Mouse (Mus musculus) forebrain, embryonic 15.5 days (tissue): ENCODE results near the gene Mpzl2. TPM values are rescaled to one million over a fixed set of nuclear protein-coding genes. Genes with fewer than 3 reads are reported as not detected.

ENCODE experiments used
- ATAC-seq: fragments of 200-750 bp; cut with Nextera tagmentation; replicated peaks from 2 replicates; pipeline ENCODE4 v1.8.0; 2017; ENCODE audit warnings: mild to moderate bottlenecking, moderate TSS enrichment, moderate library complexity
- H3K27ac ChIP-seq: fragments of 300-500 bp; sonication (generic); replicated peaks from 2 replicates; pipeline ENCODE4 v1.5.1; 2015; ENCODE audit warnings: mild to moderate bottlenecking, inconsistent platforms
- H3K27me3 ChIP-seq: fragments of 300-500 bp; sonication (generic); 2 replicates; pipeline ENCODE4 v1.6.1; 2015; ENCODE audit warnings: inconsistent platforms
- H3K36me3 ChIP-seq: fragments of 300-500 bp; sonication (generic); 2 replicates; pipeline ENCODE4 v1.6.1; 2015; ENCODE audit warnings: mild to moderate bottlenecking, inconsistent platforms
- H3K4me1 ChIP-seq: fragments of 300-500 bp; sonication (generic); 2 replicates; pipeline ENCODE4 v1.6.1; 2015; ENCODE audit warnings: inconsistent platforms
- H3K4me2 ChIP-seq: fragments of 300-500 bp; sonication (generic); replicated peaks from 2 replicates; pipeline ENCODE4 v1.6.1; 2015; ENCODE audit warnings: mild to moderate bottlenecking, inconsistent platforms
- H3K4me3 ChIP-seq: fragments of 300-500 bp; sonication (generic); 2 replicates; pipeline ENCODE4 v1.5.1; 2015; ENCODE audit warnings: mild to moderate bottlenecking, inconsistent platforms
- H3K9ac ChIP-seq: fragments of 300-500 bp; sonication (generic); replicated peaks from 2 replicates; pipeline ENCODE4 v1.6.1; 2015; ENCODE audit warnings: mild to moderate bottlenecking, inconsistent platforms
- H3K9me3 ChIP-seq: fragments of 300-500 bp; sonication (generic); 2 replicates; pipeline ENCODE4 v1.6.1; 2016; ENCODE audit warnings: inconsistent platforms
- WGBS: fragments of 180-500 bp; shearing (Covaris S2); methylation state at CpG from one replicate; pipeline ENCODE4 v1.1.7; 2015; ENCODE audit warnings: mixed read lengths; 5-methylcytosine and 5-hydroxymethylcytosine counted together
- polyA plus RNA-seq: library from polyadenylated mRNA; unstranded; fragments of >200 nt; fragmentation: Nextera tagmentation; extraction: Ambion mirVana; gene quantifications from 2 replicates; pipeline ENCODE4 v1.2.1, GENCODE M21; 2015

Gene Mpzl2
- polyA plus RNA-seq: 0.34 and 0.63 TPM in 2 replicates

- no peaks in the 10 kb centered on the region for H3K4me1 ChIP-seq
- H3K9me3 ChIP-seq: no peaks in the 10 kb centered on the region
- WGBS: 63% methylated on average over 5 of the region's 5 CpGs
- no peak within 1 kb of the TSS for H3K4me3 ChIP-seq
- H3K4me2 ChIP-seq: no peak within 1 kb of the TSS
- H3K27ac ChIP-seq: no peak within 1 kb of the TSS
- H3K9ac ChIP-seq: no peak within 1 kb of the TSS
- H3K27me3 ChIP-seq: peaks cover 59% of the 10 kb centered on the region
- H3K36me3 ChIP-seq: no peaks in the 10 kb centered on the region
- no peak for ATAC-seq
These were observed at the start of gene Mpzl2 for GRCm38 (mm10) chr9:45039499-45039898. Mpzl2 (plus strand) TSS chr9:45039799.

- H3K4me2 ChIP-seq: no peak overlapping the region
- no peaks in the 10 kb centered on the region for H3K4me1 ChIP-seq
- no peak overlapping the region for H3K9ac ChIP-seq
- WGBS: 84% methylated on average over 2 of the region's 2 CpGs
- H3K4me3 ChIP-seq: no peak overlapping the region
- H3K27me3 ChIP-seq: no peaks in the 10 kb centered on the region
- no peak for ATAC-seq
- H3K36me3 ChIP-seq: no peaks in the 10 kb centered on the region
- no peak overlapping the region for H3K27ac ChIP-seq
- no peaks in the 10 kb centered on the region for H3K9me3 ChIP-seq
These were observed 47.8 kb upstream of the Mpzl2 start for GRCm38 (mm10) chr9:44991821-44992220.

GRCm38 (mm10) chr9:44992271-44992670 lies 47.3 kb upstream of the Mpzl2 start:
- H3K36me3 ChIP-seq: no peaks in the 10 kb centered on the region
- no peak overlapping the region for H3K4me2 ChIP-seq
- H3K4me1 ChIP-seq: no peaks in the 10 kb centered on the region
- no peaks in the 10 kb centered on the region for H3K9me3 ChIP-seq
- H3K4me3 ChIP-seq: no peak overlapping the region
- no peak overlapping the region for H3K9ac ChIP-seq
- no peak for ATAC-seq
- no peaks in the 10 kb centered on the region for H3K27me3 ChIP-seq
- no peak overlapping the region for H3K27ac ChIP-seq

DNA sequence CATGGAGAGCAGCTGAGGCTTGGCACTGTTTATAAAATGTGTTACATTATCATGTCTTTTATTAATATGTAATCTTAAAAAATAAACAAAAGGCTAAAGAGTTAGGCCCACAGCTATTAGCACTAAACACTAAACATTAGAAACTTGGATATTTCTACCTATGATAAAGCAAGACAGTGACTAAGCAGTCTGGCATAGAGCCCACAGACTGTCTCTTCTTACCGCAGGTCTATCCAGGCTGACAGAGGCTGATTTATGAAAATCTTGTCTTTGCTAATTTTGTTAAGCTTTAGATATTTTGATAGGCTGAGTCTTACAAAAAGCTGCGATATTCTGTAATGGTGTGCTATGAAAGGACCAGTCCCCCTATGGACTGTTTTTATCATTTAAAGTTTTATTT lies 46.3 kb upstream of the Mpzl2 start:
- no peak overlapping the region for H3K4me3 ChIP-seq
- H3K9ac ChIP-seq: no peak overlapping the region
- H3K4me2 ChIP-seq: no peak overlapping the region
- no peaks in the 10 kb centered on the region for H3K27me3 ChIP-seq
- H3K9me3 ChIP-seq: no peaks in the 10 kb centered on the region
- H3K36me3 ChIP-seq: no peaks in the 10 kb centered on the region
- H3K27ac ChIP-seq: no peak overlapping the region
- WGBS: 88% methylated on average over 2 of the region's 2 CpGs
- no peaks in the 10 kb centered on the region for H3K4me1 ChIP-seq
- ATAC-seq: no peak

DNA sequence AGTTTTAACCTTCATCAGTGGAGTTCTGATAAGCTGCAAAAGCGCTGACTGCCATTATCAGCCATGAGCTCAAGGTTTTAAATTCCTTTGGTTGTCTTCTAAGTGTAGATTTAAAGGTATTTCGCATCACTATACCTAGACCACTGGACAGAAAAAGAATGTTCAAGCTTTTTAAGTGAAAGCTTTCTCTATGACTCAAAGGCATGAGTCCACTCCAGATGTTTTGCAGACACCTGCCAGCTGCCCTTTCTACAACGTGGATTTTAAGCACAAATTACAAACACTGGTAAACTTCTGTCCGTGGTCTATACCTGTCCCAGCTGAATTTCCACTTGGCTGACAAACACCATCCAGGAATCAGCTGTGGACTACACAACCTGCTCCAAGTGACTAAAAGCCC lies 44.6 kb upstream of the Mpzl2 start:
- H3K9ac ChIP-seq: no peak overlapping the region
- H3K4me1 ChIP-seq: no peaks in the 10 kb centered on the region
- no peak overlapping the region for H3K27ac ChIP-seq
- H3K4me2 ChIP-seq: no peak overlapping the region
- H3K4me3 ChIP-seq: no peak overlapping the region
- no peaks in the 10 kb centered on the region for H3K9me3 ChIP-seq
- H3K36me3 ChIP-seq: no peaks in the 10 kb centered on the region
- no peak for ATAC-seq
- no peaks in the 10 kb centered on the region for H3K27me3 ChIP-seq
- WGBS: 78% methylated on average over 4 of the region's 4 CpGs

GRCm38 (mm10) chr9:44996590-44996989 lies 43.0 kb upstream of the Mpzl2 start:
- H3K36me3 ChIP-seq: no peaks in the 10 kb centered on the region
- no peaks in the 10 kb centered on the region for H3K9me3 ChIP-seq
- no peak overlapping the region for H3K9ac ChIP-seq
- WGBS: 97% methylated on average over 7 of the region's 7 CpGs
- H3K4me2 ChIP-seq: no peak overlapping the region
- H3K4me1 ChIP-seq: no peaks in the 10 kb centered on the region
- no peak overlapping the region for H3K27ac ChIP-seq
- ATAC-seq: no peak
- no peaks in the 10 kb centered on the region for H3K27me3 ChIP-seq
- no peak overlapping the region for H3K4me3 ChIP-seq

GRCm38 (mm10) chr9:44998138-44998537 lies 41.5 kb upstream of the Mpzl2 start:
- Histone ChIP-seq H3K4me2 (no peak overlapping the region), H3K36me3 (no peaks in the 10 kb centered on the region), H3K4me3 (no peak overlapping the region), H3K9ac (no peak overlapping the region), H3K27me3 (no peaks in the 10 kb centered on the region), H3K27ac (no peak overlapping the region), H3K9me3 (no peaks in the 10 kb centered on the region), H3K4me1 (no peaks in the 10 kb centered on the region)
- no peak for ATAC-seq
- WGBS: 80% methylated on average over 11 of the region's 11 CpGs

- no peak overlapping the region for H3K4me3 ChIP-seq
- H3K4me2 ChIP-seq: no peak overlapping the region
- H3K36me3 ChIP-seq: no peaks in the 10 kb centered on the region
- H3K9me3 ChIP-seq: no peaks in the 10 kb centered on the region
- H3K27ac ChIP-seq: no peak overlapping the region
- WGBS: 59% methylated on average over 6 of the region's 6 CpGs
- H3K27me3 ChIP-seq: no peaks in the 10 kb centered on the region
- H3K4me1 ChIP-seq: no peaks in the 10 kb centered on the region
- no peak overlapping the region for H3K9ac ChIP-seq
- no peak for ATAC-seq
These were observed 40.4 kb upstream of the Mpzl2 start for GRCm38 (mm10) chr9:44999171-44999570.

- H3K4me3 ChIP-seq: no peak overlapping the region
- no peak overlapping the region for H3K27ac ChIP-seq
- 82% methylated on average over 5 of the region's 5 CpGs for WGBS
- no peak overlapping the region for H3K4me2 ChIP-seq
- H3K9me3 ChIP-seq: no peaks in the 10 kb centered on the region
- ATAC-seq: no peak
- H3K9ac ChIP-seq: no peak overlapping the region
- no peaks in the 10 kb centered on the region for H3K4me1 ChIP-seq
- H3K27me3 ChIP-seq: no peaks in the 10 kb centered on the region
- H3K36me3 ChIP-seq: no peaks in the 10 kb centered on the region
These were observed 39.8 kb upstream of the Mpzl2 start for GRCm38 (mm10) chr9:44999776-45000175.

DNA sequence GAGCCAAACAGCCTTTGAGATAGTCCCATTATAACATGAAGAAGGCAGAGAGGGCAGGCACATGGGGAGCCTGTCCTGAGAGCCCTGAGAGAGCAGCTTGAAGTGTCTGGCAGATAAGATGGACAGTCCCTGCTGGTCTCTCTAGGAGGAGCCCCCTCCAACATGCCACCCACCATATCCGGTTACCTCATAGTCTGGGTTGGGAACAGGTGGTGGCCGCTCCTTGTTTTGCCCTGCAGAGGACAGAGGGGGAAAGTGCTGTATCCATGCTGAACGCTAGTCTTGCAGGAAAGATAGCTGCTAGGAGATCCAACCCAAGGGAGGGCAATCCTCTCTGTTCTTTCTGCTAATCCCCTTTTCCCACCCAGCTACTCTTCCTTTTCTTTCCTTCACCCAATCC lies 39.4 kb upstream of the Mpzl2 start:
- ATAC-seq: no peak
- no peaks in the 10 kb centered on the region for H3K27me3 ChIP-seq
- no peak overlapping the region for H3K4me3 ChIP-seq
- WGBS: 76% methylated on average over 3 of the region's 3 CpGs
- no peak overlapping the region for H3K4me2 ChIP-seq
- H3K9ac ChIP-seq: no peak overlapping the region
- no peaks in the 10 kb centered on the region for H3K36me3 ChIP-seq
- no peaks in the 10 kb centered on the region for H3K9me3 ChIP-seq
- no peak overlapping the region for H3K27ac ChIP-seq
- H3K4me1 ChIP-seq: no peaks in the 10 kb centered on the region

DNA sequence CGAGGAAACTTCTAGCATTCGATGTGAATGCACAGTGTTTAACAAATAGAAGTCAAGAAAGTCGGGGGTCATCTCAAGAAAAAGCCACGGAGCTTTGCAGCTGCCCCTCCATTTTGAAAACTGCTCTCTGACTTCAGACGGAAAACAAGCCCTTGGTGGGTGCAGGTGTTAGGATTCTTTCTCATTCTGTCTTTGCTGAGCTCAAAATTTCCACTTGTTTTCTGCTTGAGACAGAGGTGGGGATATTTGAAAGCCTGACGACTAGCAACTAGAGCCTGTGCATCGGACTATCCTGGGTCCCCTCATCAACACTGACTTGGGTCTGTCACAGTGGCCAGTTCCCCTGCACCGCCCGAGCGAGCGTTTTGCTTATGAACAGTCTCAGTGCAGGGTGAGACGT lies 32.2 kb upstream of the Mpzl2 start:
- 78% methylated on average over 12 of the region's 12 CpGs for WGBS
- ATAC-seq: no peak
- Histone ChIP-seq H3K9ac (no peak overlapping the region), H3K9me3 (no peaks in the 10 kb centered on the region), H3K4me3 (no peak overlapping the region), H3K27me3 (no peaks in the 10 kb centered on the region), H3K4me1 (no peaks in the 10 kb centered on the region), H3K27ac (no peak overlapping the region), H3K36me3 (no peaks in the 10 kb centered on the region), H3K4me2 (no peak overlapping the region)

DNA sequence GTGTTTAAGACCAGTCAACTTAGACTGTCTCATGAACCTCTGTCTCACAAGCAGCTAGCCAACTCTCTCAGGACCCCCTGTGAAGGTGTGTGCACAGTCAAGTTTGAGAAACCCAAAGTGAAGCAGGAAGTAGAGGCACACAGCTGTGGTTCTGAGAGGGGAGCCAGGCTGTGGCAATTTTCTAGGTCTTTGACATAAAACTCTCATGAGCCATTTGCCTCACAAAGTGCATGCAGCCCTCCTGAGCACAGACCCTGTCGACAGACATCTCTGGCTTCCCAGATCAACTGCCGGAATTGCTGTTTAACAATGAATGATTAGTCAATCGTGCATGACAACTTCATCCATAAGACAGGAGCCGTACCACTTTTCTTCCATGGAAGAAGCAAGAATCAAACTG lies 31.3 kb upstream of the Mpzl2 start:
- Histone ChIP-seq H3K36me3 (no peaks in the 10 kb centered on the region), H3K9me3 (no peaks in the 10 kb centered on the region), H3K27me3 (no peaks in the 10 kb centered on the region), H3K27ac (no peak overlapping the region), H3K9ac (no peak overlapping the region), H3K4me3 (no peak overlapping the region), H3K4me1 (no peaks in the 10 kb centered on the region), H3K4me2 (no peak overlapping the region)
- no peak for ATAC-seq
- 76% methylated on average over 4 of the region's 4 CpGs for WGBS

DNA sequence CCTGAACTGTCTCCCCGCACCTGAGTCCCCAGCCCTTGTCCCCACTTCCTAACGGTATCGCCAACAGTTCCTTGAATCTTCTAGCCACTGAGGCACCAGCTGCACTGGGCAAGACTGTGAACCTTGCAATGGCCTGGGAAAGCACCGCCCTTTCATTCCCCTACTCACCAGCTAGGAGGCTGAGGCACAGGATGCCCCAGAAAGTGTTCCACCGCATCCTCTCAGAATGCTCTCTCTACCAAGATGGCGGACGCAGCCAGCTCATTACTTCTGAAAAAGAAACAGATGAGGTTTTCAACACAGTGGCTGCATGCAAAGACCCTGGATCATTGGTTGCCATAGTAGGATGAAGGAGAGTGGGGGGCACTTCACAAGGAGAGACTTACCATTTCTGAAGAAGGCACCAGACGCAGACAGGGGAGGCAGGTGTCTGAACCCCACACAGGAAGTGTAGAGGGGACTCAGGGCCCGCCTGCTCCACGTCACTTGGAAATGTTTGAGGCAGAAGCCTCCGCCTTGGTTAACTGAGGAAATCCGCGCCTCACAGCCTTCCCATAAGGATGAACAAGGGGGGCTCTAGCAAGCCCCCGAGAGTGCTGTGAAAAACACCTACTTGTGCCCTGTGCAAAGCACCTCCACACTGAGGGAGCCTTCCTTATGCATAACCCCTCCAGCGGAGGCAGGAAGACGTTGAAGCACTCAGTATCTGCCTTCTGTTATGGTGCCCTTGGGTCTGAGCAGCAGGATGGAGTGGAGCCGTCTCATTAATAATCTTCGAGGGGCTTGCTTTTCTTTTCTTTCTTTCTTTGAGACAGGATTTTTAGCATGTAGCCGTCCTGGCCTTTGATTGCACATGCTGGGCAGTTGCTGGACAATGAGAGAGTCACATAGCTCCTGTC lies 30.2 kb upstream of the Mpzl2 start, which contains the start of gene Cd3e:
TSS of gene Cd3e (minus strand) at position 448 of the 899 bp plus-strand sequence.
- Histone ChIP-seq H3K4me2 (no peak within 1 kb of the TSS), H3K9ac (no peak within 1 kb of the TSS), H3K4me1 (no peaks in the 10 kb centered on the region), H3K27me3 (no peaks in the 10 kb centered on the region), H3K4me3 (no peak within 1 kb of the TSS), H3K27ac (no peak within 1 kb of the TSS), H3K36me3 (no peaks in the 10 kb centered on the region), H3K9me3 (no peaks in the 10 kb centered on the region)
- 84% methylated on average over 19 of the region's 19 CpGs for WGBS
- no peak for ATAC-seq
